Mouse (Mus musculus): ENCODE data around the gene Slc11a2. TPM values are rescaled to one million over a fixed set of nuclear protein-coding genes. Genes with fewer than 3 reads are reported as not detected.
"Not testable (repeated sequence)": the region's sequence is repeated elsewhere in the genome, so short reads cannot be mapped to it uniquely, and the experiment has no call there.

The Slc11a2 gene
- polyA plus RNA-seq, 1 experiment from 2014 or later: 25.9 TPM

DNA sequence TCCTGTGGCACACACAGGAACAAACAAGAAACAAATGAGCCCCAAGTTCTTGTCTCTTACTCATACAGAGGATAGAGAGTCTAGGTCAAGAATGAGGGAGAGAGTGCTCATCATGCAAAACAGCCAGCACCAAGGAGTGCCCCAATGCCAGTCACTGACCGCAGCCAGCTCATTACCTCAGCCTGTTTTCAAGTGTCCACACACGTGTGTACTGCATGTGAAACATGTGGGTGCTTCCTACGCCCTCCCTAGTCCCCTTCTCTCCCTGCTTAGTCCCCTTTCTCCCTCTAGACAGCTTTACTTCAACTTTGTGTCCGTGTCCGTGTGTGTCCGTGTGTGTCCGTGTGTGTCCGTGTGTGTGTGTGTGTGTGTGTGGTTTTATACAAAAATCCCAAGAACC is 45.2 kb downstream of the Slc11a2 start:
- H3K36me3 ChIP-seq: no peaks in the 10 kb centered on the region
- no peak for ATAC-seq (ENCODE audit: insufficient number of reproducible peaks, low FRiP score, low TSS enrichment, low read depth)
- no peaks in the 10 kb centered on the region for H3K4me1 ChIP-seq
- H3K27ac ChIP-seq (replicated peaks): no peak overlapping the region
- H3K9ac ChIP-seq: no peak overlapping the region
- H3K4me3 ChIP-seq (replicated peaks): no peak overlapping the region
- H3K4me2 ChIP-seq (replicated peaks): no peak overlapping the region
- H3K9me3 ChIP-seq (replicated peaks): no peaks in the 10 kb centered on the region
- WGBS: 82% methylated on average over 8 of the region's 8 CpGs
- no peaks in the 10 kb centered on the region for H3K27me3 ChIP-seq

DNA sequence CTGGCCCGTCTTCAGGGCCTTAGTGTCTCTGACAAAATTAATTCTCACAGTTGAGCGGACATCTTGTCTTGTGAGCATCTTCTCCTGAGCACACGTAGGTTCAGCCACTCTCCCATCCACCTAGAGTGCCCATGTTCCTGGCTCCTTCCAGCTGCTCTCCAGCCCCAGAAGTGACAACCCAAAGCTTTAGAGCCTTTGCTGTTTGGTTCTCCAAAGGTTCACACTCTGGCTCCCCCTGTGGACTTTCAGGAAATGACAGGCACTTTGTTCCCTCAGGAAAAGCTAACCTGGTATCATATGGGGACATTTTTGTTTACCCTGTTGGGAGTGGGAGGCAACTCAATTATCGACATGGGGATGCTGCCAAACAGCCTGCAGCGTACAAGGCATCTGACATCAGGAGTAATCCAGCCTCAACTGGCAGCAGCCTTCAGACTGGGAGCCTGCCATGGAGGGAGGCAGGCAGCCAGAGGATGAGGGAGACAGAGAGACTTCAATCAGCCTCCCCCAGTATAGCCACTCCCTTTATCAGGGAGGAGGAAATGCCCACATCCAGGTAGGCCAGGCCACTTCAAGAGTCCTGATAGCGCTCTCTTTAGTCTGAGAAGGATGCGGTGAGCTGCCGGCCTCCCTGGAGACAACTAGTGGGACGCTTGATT is 46.9 kb downstream of the Slc11a2 start:
- H3K27ac ChIP-seq (replicated peaks); H3K36me3 ChIP-seq; ATAC-seq (ENCODE audit: insufficient number of reproducible peaks, low FRiP score, low TSS enrichment, low read depth); H3K4me3 ChIP-seq (replicated peaks); H3K27me3 ChIP-seq; H3K4me1 ChIP-seq; H3K4me2 ChIP-seq (replicated peaks); H3K9ac ChIP-seq; H3K9me3 ChIP-seq (replicated peaks): not testable (repeated sequence)
- 18% methylated on average over 3 of the region's 9 CpGs for WGBS

DNA sequence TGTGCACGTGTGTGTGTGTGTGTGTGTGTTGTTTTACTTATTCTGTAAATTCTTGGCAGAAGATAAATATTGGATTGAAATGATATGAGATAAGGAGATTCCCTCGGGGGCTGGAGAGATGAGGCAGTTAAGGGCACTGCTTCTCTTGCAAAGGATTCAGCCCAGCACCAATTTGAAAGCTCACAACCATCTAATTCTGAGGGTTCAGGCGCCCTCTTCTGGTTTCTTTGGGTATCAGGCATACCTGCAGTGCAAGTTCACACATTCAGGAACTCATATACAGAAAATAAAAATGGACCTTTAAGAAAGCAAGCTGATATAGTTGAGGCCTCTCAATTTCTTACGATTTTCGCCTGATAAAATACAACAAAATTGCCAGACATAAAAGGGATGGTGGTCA is 49.8 kb downstream of the Slc11a2 start:
- whole genome bisulfite sequencing: 26% methylated on average over 5 of the region's 5 CpGs

DNA sequence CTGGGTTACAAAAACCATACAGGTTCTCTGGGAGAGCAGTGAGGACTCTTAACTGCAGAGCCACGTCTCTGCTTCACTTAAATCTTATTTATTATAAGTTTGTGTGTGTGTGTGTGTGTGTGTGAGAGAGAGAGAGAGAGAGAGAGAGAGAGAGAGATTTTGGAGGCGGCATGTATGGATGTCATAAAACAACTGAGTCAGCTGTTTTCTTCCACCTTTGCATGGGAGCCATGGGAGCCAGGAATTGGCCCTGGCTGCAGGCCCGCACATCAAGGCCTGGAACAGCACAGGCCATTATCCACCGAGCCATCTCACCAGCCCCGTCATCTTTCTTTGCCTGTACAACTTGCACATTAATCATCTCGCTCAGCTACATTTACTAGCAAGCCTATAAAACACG is 57.8 kb downstream of the Slc11a2 start:
- Histone ChIP-seq H3K4me2 (replicated peaks) (no peak overlapping the region), H3K9me3 (replicated peaks) (no peaks in the 10 kb centered on the region), H3K27ac (replicated peaks) (no peak overlapping the region), H3K9ac (no peak overlapping the region), H3K36me3 (no peaks in the 10 kb centered on the region), H3K27me3 (no peaks in the 10 kb centered on the region), H3K4me3 (replicated peaks) (no peak overlapping the region), H3K4me1 (no peaks in the 10 kb centered on the region)
- no peak for ATAC-seq (ENCODE audit: insufficient number of reproducible peaks, low FRiP score, low TSS enrichment, low read depth)
- WGBS: 72% methylated on average over 7 of the region's 7 CpGs

More for the DNA sequence above, 49.8 kb downstream of the Slc11a2 start:
- no peak overlapping the region for H3K9ac ChIP-seq
- no peak overlapping the region for H3K4me2 ChIP-seq (replicated peaks)
- H3K27me3 ChIP-seq: no peaks in the 10 kb centered on the region
- no peak overlapping the region for H3K27ac ChIP-seq (replicated peaks)
- no peaks in the 10 kb centered on the region for H3K4me1 ChIP-seq
- H3K4me3 ChIP-seq (replicated peaks): no peak overlapping the region
- ATAC-seq (ENCODE audit: insufficient number of reproducible peaks, low FRiP score, low TSS enrichment, low read depth): no peak
- H3K9me3 ChIP-seq (replicated peaks): no peaks in the 10 kb centered on the region
- no peaks in the 10 kb centered on the region for H3K36me3 ChIP-seq

DNA sequence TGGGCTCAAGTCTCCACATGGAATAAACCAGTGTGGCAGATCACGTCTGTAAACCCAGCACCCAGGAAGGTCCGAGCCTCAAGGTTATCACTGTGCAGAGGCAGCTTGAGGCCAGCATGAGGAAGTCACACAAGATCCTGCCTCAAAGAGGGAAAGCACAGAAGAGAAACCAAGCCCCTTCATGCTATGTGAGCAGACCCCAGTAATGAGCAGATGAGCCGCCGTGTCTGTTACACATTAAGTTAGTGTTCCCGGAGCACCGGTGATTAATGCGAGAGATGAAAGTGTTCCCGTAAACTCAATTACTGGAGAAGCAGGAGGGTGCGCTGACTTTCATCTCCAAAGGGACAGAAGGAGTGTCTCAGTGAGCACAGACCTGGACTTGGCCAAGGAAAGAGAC is 58.9 kb downstream of the Slc11a2 start:
- not testable (repeated sequence) for H3K9ac ChIP-seq; H3K9me3 ChIP-seq (replicated peaks); H3K36me3 ChIP-seq; H3K4me1 ChIP-seq; H3K27ac ChIP-seq (replicated peaks); H3K4me2 ChIP-seq (replicated peaks); ATAC-seq (ENCODE audit: insufficient number of reproducible peaks, low FRiP score, low TSS enrichment, low read depth); H3K4me3 ChIP-seq (replicated peaks); H3K27me3 ChIP-seq
- WGBS: 30% methylated on average over 9 of the region's 9 CpGs

DNA sequence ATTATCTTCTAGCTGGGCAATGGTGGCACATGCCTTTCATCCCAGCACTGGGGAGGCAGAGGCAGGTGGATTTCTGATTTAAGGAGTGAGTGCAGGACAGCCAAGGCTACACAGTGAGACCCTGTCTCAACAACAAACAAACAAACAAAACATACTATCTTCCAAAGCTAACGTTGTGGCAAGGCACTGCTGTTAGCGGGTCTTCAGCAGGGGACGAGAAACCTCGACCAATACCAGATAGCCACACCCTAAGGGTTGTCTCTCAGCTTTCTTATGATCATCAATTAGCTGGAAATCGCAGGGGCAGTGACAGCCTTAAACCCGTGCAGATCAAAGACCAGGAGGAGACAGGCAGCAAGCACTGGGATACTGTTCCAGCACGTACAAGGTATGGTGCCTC is 60.6 kb downstream of the Slc11a2 start, which contains the start of gene Higd1c:
Gene Higd1c, plus strand, starts transcription at position 301 of the 400 bp plus-strand sequence.
- Histone ChIP-seq H3K9me3 (replicated peaks) (no peaks in the 10 kb centered on the region), H3K4me3 (replicated peaks) (no peak within 1 kb of the TSS), H3K27me3 (no peaks in the 10 kb centered on the region), H3K9ac (no peak within 1 kb of the TSS), H3K36me3 (no peaks in the 10 kb centered on the region), H3K4me1 (no peaks in the 10 kb centered on the region), H3K4me2 (replicated peaks) (no peak within 1 kb of the TSS), H3K27ac (replicated peaks) (no peak within 1 kb of the TSS)
- no peak for ATAC-seq (ENCODE audit: insufficient number of reproducible peaks, low FRiP score, low TSS enrichment, low read depth)
- WGBS: 55% methylated on average over 7 of the region's 7 CpGs

DNA sequence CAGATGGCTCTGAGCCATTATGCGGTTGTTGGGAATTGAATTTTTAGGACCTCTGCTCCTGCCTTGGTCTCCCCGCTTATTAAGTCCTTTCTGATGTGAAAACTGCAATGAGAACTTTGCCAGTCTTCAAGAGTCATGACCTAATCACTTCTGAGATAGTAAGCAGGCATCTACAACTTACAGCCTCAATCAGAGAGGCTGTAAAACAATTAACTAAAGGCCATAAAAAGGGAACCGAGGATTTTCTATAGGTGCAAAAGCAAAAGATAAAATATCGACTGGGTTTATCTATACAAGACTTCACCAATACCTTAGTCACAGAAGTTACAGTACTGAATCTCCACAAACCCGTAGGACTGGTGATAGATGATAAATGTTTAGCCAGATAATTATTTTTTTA is 69.0 kb downstream of the Slc11a2 start:
- no peak for ATAC-seq (ENCODE audit: insufficient number of reproducible peaks, low FRiP score, low TSS enrichment, low read depth)
- 0 out of 2 replicates have a peak, but pooled peaks cover 4% of the 10 kb centered on the region for H3K4me1 ChIP-seq
- WGBS: 83% methylated on average over 5 of the region's 5 CpGs

DNA sequence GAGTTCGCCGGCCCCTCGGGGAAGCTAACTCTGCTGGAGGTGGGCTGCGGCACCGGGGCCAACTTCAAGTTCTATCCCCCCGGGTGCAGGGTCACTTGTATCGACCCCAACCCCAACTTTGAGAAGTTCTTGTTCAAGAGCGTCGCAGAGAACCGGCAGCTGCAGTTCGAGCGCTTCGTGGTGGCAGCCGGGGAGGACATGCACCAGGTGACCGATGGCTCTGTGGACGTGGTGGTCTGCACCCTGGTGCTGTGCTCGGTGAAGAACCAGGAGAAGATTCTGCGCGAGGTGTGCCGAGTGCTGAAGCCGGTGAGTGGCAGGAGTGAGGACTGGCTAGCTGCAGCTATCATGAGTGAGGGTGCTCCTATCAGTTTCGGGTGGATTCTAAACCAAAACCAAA is 71.5 kb downstream of the Slc11a2 start:
- not testable (repeated sequence) for H3K9ac ChIP-seq; H3K4me3 ChIP-seq (replicated peaks); H3K4me1 ChIP-seq; H3K36me3 ChIP-seq; H3K27ac ChIP-seq (replicated peaks); H3K9me3 ChIP-seq (replicated peaks); H3K27me3 ChIP-seq; ATAC-seq (ENCODE audit: insufficient number of reproducible peaks, low FRiP score, low TSS enrichment, low read depth); H3K4me2 ChIP-seq (replicated peaks)
- WGBS: 93% methylated on average over 16 of the region's 22 CpGs

More for the DNA sequence above, 69.0 kb downstream of the Slc11a2 start:
- no peaks in the 10 kb centered on the region for H3K9me3 ChIP-seq (replicated peaks)
- H3K27ac ChIP-seq (replicated peaks): no peak overlapping the region
- H3K4me3 ChIP-seq (replicated peaks): no peak overlapping the region
- H3K36me3 ChIP-seq: no peaks in the 10 kb centered on the region
- H3K4me2 ChIP-seq (replicated peaks): no peak overlapping the region
- no peaks in the 10 kb centered on the region for H3K27me3 ChIP-seq
- H3K9ac ChIP-seq: no peak overlapping the region

DNA sequence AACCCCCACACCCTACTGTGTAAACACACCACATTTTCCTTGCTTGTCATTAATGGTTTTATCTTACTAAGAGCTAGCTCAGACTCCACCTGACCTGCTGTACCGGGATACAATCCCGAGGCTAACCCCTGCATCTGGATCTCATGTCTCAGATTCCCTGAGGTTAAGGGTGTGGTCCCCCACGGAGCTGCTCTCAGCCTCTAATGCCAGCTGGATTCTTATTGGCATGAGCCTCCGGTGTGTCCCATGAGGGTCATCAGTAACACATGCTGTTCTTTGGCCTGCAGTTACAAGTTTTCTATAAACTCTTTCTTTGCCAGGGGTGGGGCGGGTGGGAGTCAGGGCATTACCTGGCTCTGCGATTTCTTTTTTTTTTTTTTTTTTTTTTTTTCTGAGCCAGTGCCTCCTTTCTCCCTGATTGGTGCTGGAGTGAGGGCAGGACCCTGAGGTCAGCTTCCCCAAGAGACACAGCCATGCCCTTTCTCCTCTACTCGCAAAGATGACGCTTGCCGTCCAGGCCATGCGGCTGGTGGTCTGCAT is 72.1 kb downstream of the Slc11a2 start, which contains the start of the genes Methig1 and Mettl7a2:
Gene Methig1, plus strand, starts transcription at position 439 of the 540 bp plus-strand sequence.
Gene Mettl7a2, plus strand, starts transcription at position 490 of the 540 bp plus-strand sequence.
- no peak for ATAC-seq (ENCODE audit: insufficient number of reproducible peaks, low FRiP score, low TSS enrichment, low read depth)
- no peak within 1 kb of the TSS for H3K4me3 ChIP-seq (replicated peaks)
- H3K4me2 ChIP-seq (replicated peaks): no peak within 1 kb of the TSS
- no peaks in the 10 kb centered on the region for H3K9me3 ChIP-seq (replicated peaks)
- H3K4me1 ChIP-seq: 0 out of 2 replicates have a peak, but pooled peaks cover 4% of the 10 kb centered on the region
- H3K27me3 ChIP-seq: no peaks in the 10 kb centered on the region
- no peak within 1 kb of the TSS for H3K27ac ChIP-seq (replicated peaks)
- 61% methylated on average over 10 of the region's 10 CpGs for WGBS
- no peak within 1 kb of the TSS for H3K9ac ChIP-seq
- no peaks in the 10 kb centered on the region for H3K36me3 ChIP-seq

DNA sequence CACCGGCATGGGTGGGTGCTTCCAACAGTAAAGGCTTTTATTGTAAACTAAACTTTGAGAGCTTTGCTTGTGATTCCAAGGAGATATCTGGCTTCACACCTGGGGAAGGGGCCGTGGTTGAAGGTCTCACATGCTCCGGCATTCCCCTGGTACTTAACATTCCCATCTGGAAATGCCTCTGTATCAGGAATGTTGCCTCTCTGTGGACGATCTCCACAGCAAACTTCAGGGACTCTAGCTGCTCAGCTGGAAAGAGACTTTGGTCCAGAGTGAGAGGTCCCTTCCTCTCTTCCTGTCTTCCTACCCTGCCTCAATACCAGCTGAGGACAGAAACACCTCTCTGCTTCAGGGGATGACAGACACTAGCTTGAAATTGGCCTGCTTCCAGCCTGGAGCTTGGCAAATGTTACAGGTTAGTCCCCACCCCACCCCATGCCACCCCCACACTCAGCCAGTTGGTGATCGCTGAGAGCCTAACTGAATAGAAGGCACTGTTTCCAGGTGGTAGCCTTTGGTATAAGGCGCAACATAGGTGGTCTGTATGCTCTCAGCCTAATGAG is 73.3 kb downstream of the Slc11a2 start:
- 0 out of 2 replicates have a peak, but pooled peaks cover 4% of the 10 kb centered on the region for H3K4me1 ChIP-seq
- H3K36me3 ChIP-seq: no peaks in the 10 kb centered on the region
- no peak overlapping the region for H3K9ac ChIP-seq
- no peaks in the 10 kb centered on the region for H3K27me3 ChIP-seq
- no peak overlapping the region for H3K4me3 ChIP-seq (replicated peaks)
- 55% methylated on average over 6 of the region's 6 CpGs for WGBS
- no peak overlapping the region for H3K27ac ChIP-seq (replicated peaks)
- H3K4me2 ChIP-seq (replicated peaks): no peak overlapping the region
- ATAC-seq (ENCODE audit: insufficient number of reproducible peaks, low FRiP score, low TSS enrichment, low read depth): no peak
- no peaks in the 10 kb centered on the region for H3K9me3 ChIP-seq (replicated peaks)

DNA sequence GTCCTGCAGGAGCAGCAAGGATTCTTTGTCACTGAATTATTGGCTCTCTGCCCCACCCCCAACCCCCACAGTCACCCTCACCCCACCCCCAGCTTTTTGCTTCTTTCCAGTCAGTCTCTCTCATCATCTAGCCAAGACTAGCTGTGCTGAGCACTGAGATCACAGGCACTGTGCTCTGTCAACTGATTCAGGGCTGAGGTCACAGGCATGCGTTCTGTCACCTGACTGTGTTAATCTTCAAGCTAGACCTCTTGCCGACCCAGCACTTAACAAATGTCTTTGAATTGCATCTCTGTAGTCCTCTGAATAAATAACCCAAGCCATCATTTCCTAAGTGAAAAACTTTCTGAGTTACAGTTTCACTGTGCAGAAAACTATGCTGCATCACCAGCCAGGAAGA is 75.4 kb downstream of the Slc11a2 start:
- no peaks in the 10 kb centered on the region for H3K27me3 ChIP-seq
- no peaks in the 10 kb centered on the region for H3K36me3 ChIP-seq
- H3K9ac ChIP-seq: no peak overlapping the region
- H3K4me3 ChIP-seq (replicated peaks): no peak overlapping the region
- H3K9me3 ChIP-seq (replicated peaks): no peaks in the 10 kb centered on the region
- WGBS: 36% methylated on average over 2 of the region's 2 CpGs
- ATAC-seq (ENCODE audit: insufficient number of reproducible peaks, low FRiP score, low TSS enrichment, low read depth): no peak
- 0 out of 2 replicates have a peak, but pooled peaks cover 4% of the 10 kb centered on the region for H3K4me1 ChIP-seq
- no peak overlapping the region for H3K4me2 ChIP-seq (replicated peaks)
- H3K27ac ChIP-seq (replicated peaks): no peak overlapping the region
